Mouse (Mus musculus): ENCODE measurements at regions not wholly inside any gene's neighbourhood (a gene's known extent, or its start where the extent isn't known, plus 50 kb on each side); places are given as distances from the start of the nearest gene placed in this dataset.

DNA sequence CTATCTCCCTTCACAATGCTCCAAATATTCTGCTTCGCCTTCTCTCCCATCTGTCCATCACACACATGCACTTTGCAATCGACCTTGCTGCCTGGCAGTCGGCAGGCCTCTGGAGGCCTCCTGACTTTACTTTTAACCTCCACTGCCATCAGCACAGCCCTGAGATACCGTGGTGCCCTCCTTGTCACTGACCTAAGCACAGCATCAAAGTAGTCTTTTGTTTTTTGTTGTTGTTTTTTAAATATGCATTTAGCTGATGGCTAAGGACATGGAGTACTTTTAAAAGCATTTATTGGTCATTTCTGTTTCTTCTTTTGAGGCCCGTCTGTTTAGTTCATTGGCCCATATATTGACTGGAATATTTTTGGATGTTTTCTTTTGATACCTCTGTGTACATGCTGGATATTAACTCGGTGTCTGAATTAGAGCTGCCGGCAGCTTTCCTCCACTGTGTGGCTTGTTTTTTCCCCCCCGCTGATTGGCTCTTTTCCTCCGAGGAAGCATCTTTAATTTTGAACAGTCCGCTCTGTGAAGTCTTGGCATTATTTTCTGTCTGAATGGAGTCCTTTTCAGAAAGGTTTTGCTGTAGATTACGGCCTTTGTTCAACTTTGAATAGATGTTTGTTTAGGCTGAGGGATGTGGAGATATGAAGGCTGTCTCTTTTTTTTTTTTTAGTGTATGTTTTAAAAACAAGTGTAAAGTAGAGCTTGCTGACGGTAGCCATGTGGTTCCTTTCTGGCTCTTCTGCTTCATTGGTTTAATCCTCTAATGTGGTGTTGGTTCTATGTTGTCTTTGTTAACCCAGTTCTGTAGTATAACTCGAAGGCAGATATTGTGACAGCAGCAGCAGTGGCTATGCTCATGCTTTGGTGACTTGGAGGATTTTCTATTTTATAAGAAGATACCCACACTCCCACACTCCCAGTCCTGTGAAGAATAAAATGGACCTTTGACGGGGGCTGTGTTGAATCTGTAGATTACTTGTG is 449.1 kb downstream of the Tdrd3 start:
- DNase-seq = peak; percentile 37

- DNase-seq = peak; percentile 78
Observed at GRCm38 (mm10) chr14:87901784-87902183, 485.3 kb downstream of the Tdrd3 start.

DNA sequence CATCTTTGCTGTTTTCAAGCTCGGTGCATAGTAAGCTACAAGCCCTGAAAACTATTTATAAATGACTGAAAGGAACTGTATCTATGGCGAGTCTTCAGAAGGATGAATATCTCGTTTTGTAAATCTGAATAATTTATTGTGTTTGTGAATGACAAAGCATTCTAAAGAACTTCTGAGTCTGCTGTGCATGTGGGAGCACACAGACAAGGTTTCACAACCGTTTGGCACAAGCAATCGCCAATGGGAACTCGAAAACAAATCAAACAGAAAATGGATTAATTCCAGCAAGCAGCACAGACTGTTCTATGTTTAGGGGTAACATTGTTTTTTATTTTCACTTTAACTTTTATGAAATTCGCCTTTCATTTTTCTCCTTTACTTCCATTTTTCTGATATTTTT is 486.0 kb downstream of the Tdrd3 start:
- peak; percentile 85 for DNase-seq
